Mouse (Mus musculus) ES-Bruce4 (cell line): ENCODE data around the gene Atp2b1.

Experiments
- CTCF ChIP-seq: IDR thresholded peaks from one replicate; pipeline ENCODE4 v1.8.1; 2011; ENCODE audit warnings: low read depth, low read length
- POLR2A ChIP-seq: IDR thresholded peaks from one replicate; pipeline ENCODE4 v1.8.1; 2011; ENCODE audit warnings: low read length; ENCODE audit not compliant: insufficient read depth

GRCm38 (mm10) chr10:98972359-98972758, 58.2 kb downstream of the Atp2b1 start:
- no peak for TF ChIP-seq CTCF
- TF ChIP-seq POLR2A, result no peak
